Mouse (Mus musculus): ENCODE results near the gene Ppp2r5e.

GRCm38 (mm10) chr12:75428719-75429118 is 167.3 kb downstream of the Ppp2r5e start:
- TF ChIP-seq CTCF (IDR thresholded peaks at IDR 0.05; ENCODE audit: borderline replicate concordance, insufficient read depth, low read depth, low read length): no peak
- no peak for TF ChIP-seq POLR2A (IDR thresholded peaks at IDR 0.05; ENCODE audit: borderline replicate concordance, insufficient read depth, low read length)

All from cerebellum, adult 2 months (tissue).